Mouse (Mus musculus): Measurements from ENCODE around the gene Prkcg.

- TF ChIP-seq MAFK (IDR thresholded peaks at IDR 0.05; ENCODE audit: insufficient replicate concordance, low read length) (no peak), MAX (IDR thresholded peaks at IDR 0.05; ENCODE audit: low read length) (no peak), CTCF (conservative IDR thresholded peaks at IDR 0.05 in 1 of 2, IDR thresholded peaks at IDR 0.05 in 1 of 2; ENCODE audit: low read depth in 2 of 2, low read length in 2 of 2) (no peak), POLR2A (IDR thresholded peaks at IDR 0.05; ENCODE audit: low read depth, low read length) (no peak), ZMIZ1 (IDR thresholded peaks at IDR 0.05; ENCODE audit: low read depth, low read length) (no peak)
These were observed 42.7 kb downstream of the Prkcg start for GRCm38 (mm10) chr7:3331581-3332223.
